Mouse (Mus musculus) G1E-ER4 (cell line): ENCODE data around the gene Acss3. TPM values are rescaled to one million over a fixed set of nuclear protein-coding genes. Genes with fewer than 3 reads are reported as not detected.

Experiments used
- GATA1 ChIP-seq: IDR thresholded peaks from one replicate; pipeline ENCODE4 v1.8.0; 2012; ENCODE audit warnings: low read length, inconsistent platforms
- polyA plus RNA-seq: library from polyadenylated mRNA; stranded (reverse); fragments of >175 nt; gene quantifications from 2 replicates; pipeline ENCODE4 v1.2.3, GENCODE M21; 2012

The Acss3 gene
- polyA plus RNA-seq, 1 experiment, result not detected

DNA sequence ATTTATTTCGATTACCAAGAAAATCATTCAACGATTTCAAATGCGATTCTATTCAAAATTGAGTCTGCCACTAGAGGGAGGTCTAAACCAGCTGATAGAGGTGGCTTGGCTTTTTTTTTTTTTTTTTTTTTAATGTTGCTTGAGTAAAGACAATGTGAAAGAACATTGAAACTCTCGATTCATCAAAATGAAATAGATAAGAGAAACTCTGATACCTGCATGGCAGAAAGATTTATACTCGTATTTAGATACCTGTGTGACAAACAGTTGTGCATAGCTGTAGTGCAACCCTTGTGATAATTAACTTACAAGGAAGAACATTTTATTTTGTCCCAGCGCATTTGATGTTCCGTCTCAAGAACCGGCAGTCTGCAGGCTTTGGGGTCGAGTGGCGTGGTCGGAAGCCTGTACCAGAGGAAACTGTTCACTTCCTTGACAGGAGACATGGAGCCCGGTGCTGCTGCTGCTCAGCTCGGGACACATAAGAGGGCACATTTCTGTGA lies 190.8 kb downstream of the Acss3 start:
- TF ChIP-seq GATA1, result no peak

DNA sequence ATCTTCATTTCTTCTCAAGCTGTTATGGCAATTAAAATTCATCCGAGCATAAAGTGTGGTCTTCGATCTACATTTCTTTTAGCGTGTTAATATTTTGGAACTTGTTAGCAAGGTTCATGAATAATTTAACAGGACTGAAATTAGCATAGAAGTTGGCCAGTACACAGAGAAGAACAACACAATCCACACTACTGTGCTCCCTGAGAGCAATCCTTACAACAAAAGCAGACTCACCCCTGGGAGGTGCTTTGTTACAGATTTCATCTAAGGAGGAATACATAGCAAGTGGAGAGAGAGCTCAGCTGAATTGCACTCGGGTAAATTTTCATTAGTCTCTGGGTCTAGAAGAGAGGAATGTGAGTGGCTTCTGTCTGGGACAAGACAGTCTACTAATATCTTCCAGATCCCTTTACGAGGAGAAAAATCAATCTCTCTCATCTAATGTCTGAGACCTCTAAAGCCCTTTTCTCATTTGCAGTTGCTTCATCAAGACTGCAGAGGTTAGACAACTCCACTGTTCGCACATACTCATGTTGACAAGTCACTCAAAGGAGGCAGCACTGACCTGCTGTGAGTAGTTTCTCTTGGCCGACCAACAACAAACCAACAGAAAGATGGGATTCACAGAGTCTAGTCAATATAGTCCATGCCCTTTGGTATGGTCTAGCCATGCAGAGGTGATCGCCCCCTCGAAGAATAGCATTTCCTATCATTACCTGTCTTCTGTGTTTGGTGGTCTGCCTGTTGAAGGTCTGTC lies 194.7 kb downstream of the Acss3 start:
- no peak for TF ChIP-seq GATA1

DNA sequence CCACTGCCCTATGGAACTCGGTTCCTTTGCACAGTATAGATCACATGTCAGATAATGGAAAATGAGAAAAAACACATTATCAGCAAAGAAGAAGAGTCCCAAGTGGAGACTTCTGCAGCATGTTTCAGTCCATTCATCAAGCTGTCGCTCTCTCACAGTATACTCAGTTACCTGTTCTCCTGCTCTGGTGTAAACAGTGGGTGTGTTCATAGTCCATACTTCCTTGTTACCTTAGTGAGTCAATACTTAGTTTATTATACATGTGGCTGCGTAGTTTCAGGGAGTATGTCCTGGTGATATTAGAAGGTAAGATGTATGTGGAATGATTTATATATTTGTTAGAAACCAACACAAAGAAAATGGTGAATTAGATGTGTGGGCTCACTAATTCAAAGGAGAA lies 198.7 kb downstream of the Acss3 start:
- TF ChIP-seq GATA1, result no peak

DNA sequence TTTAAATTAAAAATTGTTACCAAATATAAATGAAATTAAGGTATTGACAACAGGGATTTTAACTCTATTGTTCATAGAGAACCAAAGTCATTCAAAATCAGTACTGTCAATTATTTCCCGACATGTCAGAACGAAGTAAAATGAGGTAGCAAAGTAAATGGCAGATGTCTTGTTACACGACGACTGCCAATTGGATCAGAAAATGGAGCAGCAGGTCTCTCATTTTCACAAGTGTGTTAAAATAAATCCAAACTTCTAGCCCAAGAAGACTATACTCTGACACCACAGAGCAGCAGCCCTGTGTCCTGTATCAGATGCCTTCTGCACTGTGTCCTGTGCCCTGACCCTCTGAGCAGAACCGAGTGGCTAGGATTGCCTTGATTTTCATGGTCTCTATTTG lies 199.1 kb downstream of the Acss3 start:
- TF ChIP-seq GATA1, result no peak

- no peak for TF ChIP-seq GATA1
Measured at GRCm38 (mm10) chr10:106914822-106915221, 208.6 kb downstream of the Acss3 start.

GRCm38 (mm10) chr10:106914275-106914674 lies 209.2 kb downstream of the Acss3 start:
- TF ChIP-seq GATA1, result no peak

GRCm38 (mm10) chr10:106913032-106913431 lies 210.4 kb downstream of the Acss3 start:
- no peak for TF ChIP-seq GATA1

- TF ChIP-seq GATA1, result no peak
Measured at GRCm38 (mm10) chr10:106910108-106910507, 213.4 kb downstream of the Acss3 start.

DNA sequence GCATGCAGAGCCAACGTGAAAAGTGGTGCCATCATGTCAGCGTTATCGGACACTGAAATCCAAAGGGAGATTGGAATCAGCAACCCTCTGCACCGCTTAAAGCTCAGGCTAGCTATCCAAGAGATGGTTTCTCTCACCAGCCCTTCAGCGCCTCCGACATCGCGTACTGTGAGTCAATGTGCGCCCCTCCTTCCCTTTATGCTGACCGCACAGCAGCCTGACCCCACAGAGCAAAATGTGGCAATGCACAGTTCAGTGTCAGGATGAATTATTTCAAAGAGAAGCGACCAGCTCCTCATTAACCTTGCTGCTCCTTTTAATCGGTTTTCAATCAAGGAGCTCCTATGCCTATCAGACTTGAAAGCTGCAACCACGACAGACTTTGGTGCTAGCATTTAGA lies 227.1 kb downstream of the Acss3 start:
- no peak for TF ChIP-seq GATA1

Other genes starting within 250 kb of the Acss3 start
- gene Lin7a, start 148.0 kb upstream of the Acss3 start, polyA plus RNA-seq, result not detected in 2 replicates